Comparison of ENCODE assay signal across 8 mouse cellular contexts in genomic region chr11:36677321-36678056, GRCm38 (mm10).
DNase-seq lines count a peak whose midpoint lies in the region; ATAC-seq and TF ChIP-seq lines count a peak whose summit lies in the region.

No protein-coding gene starts in this region.

- peak; percentile 94 for ATAC-seq in forebrain, postnatal 0 days
- peak; percentile 95 for ATAC-seq in kidney, embryonic 14.5 days (ENCODE audit: low FRiP score, low TSS enrichment)

- H3K4me1 ChIP-seq in cerebellum, adult 2 months (ENCODE audit: control insufficient read depth, insufficient read depth, low read length), result no peaks in the 10 kb centered on the region
- H3K4me1 ChIP-seq in forebrain, postnatal 0 days (ENCODE audit: insufficient read depth), result peaks cover 12% of the 10 kb centered on the region
- no peaks in the 10 kb centered on the region for H3K4me1 ChIP-seq in kidney, embryonic 14.5 days (ENCODE audit: control insufficient read depth, insufficient read depth, low read length)

- no peaks in the 10 kb centered on the region for H3K27me3 ChIP-seq in cerebellum, adult 2 months (ENCODE audit: control insufficient read depth, insufficient read depth, low read length)
- no peaks in the 10 kb centered on the region for H3K27me3 ChIP-seq in forebrain, postnatal 0 days (ENCODE audit: insufficient read depth, low read length)
- 0 out of 2 replicates have a peak, but pooled peaks cover 3% of the 10 kb centered on the region for H3K27me3 ChIP-seq in kidney, embryonic 14.5 days (ENCODE audit: control insufficient read depth, insufficient read depth, low read length)

- H3K4me3 ChIP-seq in gastrocnemius, adult 2 months, result peak overlapping the region; percentile 60
- H3K4me3 ChIP-seq in cerebellum, adult 2 months (replicated peaks; ENCODE audit: insufficient read depth, low read depth, low read length), result peak overlapping the region; percentile 82
- H3K4me3 ChIP-seq in forebrain, postnatal 0 days (ENCODE audit: low read depth, low read length), result peak overlapping the region; percentile 51
- peak overlapping the region; percentile 44 for H3K4me3 ChIP-seq in kidney, embryonic 14.5 days (ENCODE audit: low read length)

- no peaks in the 10 kb centered on the region for H3K9me3 ChIP-seq in forebrain, postnatal 0 days (ENCODE audit: low read length)
- H3K9me3 ChIP-seq in kidney, embryonic 14.5 days (ENCODE audit: control insufficient read depth, low read length), result no peaks in the 10 kb centered on the region

- no peak for TF ChIP-seq POLR2A in cerebellum, adult 2 months (IDR thresholded peaks at IDR 0.05; ENCODE audit: borderline replicate concordance, insufficient read depth, low read length)

- intact Hi-C loops in gastrocnemius, adult 2 months (cut with DNase I), result no loop called here
- intact Hi-C loops in gastrocnemius, postnatal 14 days (cut with DNase I; ENCODE audit: low total_unique reads), result no loop called here

- TF ChIP-seq CTCF in gastrocnemius, adult 2 months (IDR thresholded peaks at IDR 0.05), result no peak
- no peak for TF ChIP-seq CTCF in cerebellum, adult 2 months (IDR thresholded peaks at IDR 0.05; ENCODE audit: borderline replicate concordance, insufficient read depth, low read depth, low read length)
- peak; percentile 43 for TF ChIP-seq CTCF in forebrain, postnatal 0 days (IDR thresholded peaks at IDR 0.05; ENCODE audit: low read depth)

- peak overlapping the region; percentile 56 for H3K4me2 ChIP-seq in forebrain, postnatal 0 days (ENCODE audit: low read depth)
- H3K4me2 ChIP-seq in kidney, embryonic 14.5 days (replicated peaks; ENCODE audit: low read depth, low read length), result peak overlapping the region; percentile 61

- no peaks in the 10 kb centered on the region for H3K36me3 ChIP-seq in forebrain, postnatal 0 days (ENCODE audit: insufficient read depth)
- no peaks in the 10 kb centered on the region for H3K36me3 ChIP-seq in kidney, embryonic 14.5 days (ENCODE audit: control insufficient read depth, insufficient read depth, low read length)

- DNase-seq in gastrocnemius, adult 2 months, result no peak
- no peak for DNase-seq in gastrocnemius, postnatal 10 days
- peak; percentile 76 for DNase-seq in cerebellum, adult 2 months
- DNase-seq in forebrain, postnatal 0 days, result peak; percentile 89
- DNase-seq in liver, result peak; percentile 15
- peak; percentile 79 for DNase-seq in retina, embryonic 14.5 days (ENCODE audit: low spot score)
- DNase-seq in gastrocnemius, postnatal 14 days, result no peak

- no peak overlapping the region for H3K27ac ChIP-seq in gastrocnemius, adult 2 months
- H3K27ac ChIP-seq in cerebellum, adult 2 months (ENCODE audit: insufficient read depth, low read length), result peak overlapping the region; percentile 93
- H3K27ac ChIP-seq in forebrain, postnatal 0 days (ENCODE audit: low read depth, low read length), result peak overlapping the region; percentile 92
- H3K27ac ChIP-seq in kidney, embryonic 14.5 days (ENCODE audit: low read depth, low read length), result peak overlapping the region; percentile 80

- H3K9ac ChIP-seq in forebrain, postnatal 0 days, result peak overlapping the region; percentile 66
- H3K9ac ChIP-seq in kidney, embryonic 14.5 days (ENCODE audit: low read depth, low read length), result peak overlapping the region; percentile 58

- under 1% methylated on average over 23 of the region's 23 CpGs for WGBS in cerebellum, adult 2 months
- under 1% methylated on average over 23 of the region's 23 CpGs for WGBS in forebrain, postnatal 0 days
- under 1% methylated on average over 23 of the region's 23 CpGs for WGBS in kidney, embryonic 14.5 days

Comparison
In these comparisons a context has a peak if more than half of its experiments do, and no peak if none do; other contexts are left out.
1. DNase-seq: peak in cerebellum, adult 2 months (2 of 2), forebrain, postnatal 0 days (single experiment), liver (single experiment) and retina, embryonic 14.5 days (single experiment); none in gastrocnemius, adult 2 months (single experiment), gastrocnemius, postnatal 10 days (single experiment) and gastrocnemius, postnatal 14 days (single experiment).
2. Peak in every context shown above with its lines, with median percentiles within 50 percentile points of each other: H3K4me3 ChIP-seq.